Mouse (Mus musculus): ENCODE results near the gene Cntn1.

The Cntn1 gene

DNA sequence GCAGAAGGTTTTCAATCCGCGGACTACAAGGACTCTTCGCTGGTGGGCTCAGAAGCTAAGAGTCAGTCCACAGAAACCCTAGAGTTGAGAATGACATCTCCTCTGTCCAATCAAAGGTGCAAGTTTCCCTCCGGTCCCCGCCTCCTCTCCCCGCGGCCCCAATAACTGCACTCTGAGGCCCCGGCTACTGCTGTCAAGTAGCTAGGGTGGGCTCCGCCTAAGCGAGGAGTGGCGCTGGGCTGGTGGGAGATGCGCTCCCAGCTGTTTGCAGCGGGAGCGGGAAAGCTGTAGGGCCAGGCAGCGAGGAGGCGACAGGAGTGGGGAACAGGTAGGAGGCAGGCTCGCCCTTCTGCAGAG lies at the start of gene Cntn1:
Gene Cntn1 (plus strand): TSS at position 170 of the 357 bp plus-strand sequence.
- peak; percentile 6 for DNase-seq

DNA sequence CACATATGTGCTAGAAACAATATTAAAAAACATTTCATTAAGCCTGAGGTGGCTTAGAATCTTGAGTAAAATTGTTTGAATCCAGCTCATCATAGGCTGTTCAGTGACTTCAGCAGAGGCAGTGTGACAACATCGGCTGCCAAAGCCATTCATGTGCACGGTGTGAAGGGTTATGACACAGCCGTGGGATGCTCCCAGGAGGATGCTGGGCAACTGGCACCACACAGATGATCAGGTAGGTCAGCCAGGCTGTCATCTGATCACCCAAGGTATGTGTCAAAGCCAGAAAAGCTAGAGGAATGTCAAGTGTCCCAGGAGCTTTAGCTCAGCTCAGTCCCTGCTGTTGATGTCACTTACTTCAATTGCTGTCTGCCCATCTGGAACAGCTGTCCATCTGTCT lies 49.5 kb upstream of the Cntn1 start:
- no peak for DNase-seq

DNA sequence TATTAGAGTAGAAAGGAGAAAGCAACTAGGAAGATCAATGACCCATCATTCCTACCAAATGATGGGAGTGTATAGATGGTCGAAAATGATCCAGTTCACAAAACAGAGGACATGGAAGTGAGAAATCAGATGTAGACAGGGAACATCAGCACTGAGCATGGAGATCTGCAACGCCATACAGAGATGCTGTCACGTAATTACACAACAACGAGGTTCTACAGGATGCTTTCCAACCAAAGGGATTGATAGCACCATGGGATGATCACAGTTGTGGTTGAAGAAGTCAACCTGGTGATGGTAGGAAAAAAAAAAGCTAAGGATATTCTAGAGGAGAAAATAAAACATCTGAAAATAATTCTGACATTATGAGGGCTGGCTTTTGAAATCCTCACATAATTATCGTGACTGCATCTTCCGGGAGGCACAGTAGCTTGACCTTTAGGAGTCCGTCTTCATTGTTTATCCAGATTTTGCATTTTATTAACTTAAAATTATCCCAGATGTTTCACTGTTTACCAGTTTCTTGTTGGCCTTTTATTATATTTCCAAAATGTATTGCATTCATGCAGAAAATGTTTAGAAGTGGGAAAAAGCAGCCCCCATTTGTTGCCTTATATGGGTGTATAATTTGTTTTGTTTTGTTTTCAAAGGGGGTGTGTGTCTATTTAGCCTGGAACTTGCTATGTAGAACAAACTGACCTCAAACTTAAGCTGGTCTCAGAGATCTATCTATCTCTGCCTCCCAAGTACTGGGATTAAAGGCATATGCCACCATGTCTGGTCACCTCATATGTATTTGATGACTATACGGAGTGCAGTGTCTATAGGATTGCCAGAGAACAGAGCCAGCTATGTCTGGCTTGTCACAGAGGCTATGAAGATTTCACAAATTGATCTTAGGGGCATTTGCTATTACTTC lies 38.5 kb upstream of the Cntn1 start:
- no peak for DNase-seq

DNA sequence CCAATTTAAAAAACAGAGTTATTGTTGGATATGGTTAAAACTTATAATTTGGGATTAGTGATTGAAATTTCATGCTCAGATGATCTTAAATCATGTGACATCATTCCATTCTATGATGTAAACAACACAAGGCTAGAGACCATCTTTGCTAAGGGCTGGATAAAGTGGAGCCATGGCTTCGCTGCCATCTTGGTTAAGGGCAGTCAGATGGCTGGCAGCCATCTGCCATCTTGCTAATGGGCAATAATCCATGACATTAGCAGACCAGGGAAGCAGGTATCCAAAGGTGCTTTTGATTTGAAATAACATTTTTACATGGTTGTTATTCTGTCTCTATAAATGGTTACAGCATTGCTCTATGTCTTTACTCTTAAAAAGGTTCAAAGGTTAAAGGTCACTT lies 16.9 kb upstream of the Cntn1 start:
- no peak for DNase-seq

DNA sequence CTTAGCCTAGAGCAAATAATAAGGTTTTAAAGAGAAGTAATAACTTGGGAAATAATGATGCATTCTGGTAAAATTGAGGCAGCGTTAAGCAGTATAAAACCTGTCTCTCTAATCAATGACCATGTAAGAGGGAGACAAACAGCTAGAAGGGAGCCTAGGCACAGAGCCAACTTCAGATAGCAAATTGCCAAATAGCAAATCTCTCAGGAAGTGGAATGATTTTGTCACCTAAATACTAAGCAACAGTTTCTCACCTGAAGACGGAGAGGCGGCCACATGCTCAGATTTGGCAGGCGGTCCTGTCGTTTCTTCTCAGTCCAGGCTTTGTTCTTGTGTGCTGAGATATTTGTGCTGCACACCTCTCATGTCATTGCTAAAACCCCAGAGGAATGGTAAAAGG lies 8.4 kb upstream of the Cntn1 start:
- DNase-seq = no peak

DNA sequence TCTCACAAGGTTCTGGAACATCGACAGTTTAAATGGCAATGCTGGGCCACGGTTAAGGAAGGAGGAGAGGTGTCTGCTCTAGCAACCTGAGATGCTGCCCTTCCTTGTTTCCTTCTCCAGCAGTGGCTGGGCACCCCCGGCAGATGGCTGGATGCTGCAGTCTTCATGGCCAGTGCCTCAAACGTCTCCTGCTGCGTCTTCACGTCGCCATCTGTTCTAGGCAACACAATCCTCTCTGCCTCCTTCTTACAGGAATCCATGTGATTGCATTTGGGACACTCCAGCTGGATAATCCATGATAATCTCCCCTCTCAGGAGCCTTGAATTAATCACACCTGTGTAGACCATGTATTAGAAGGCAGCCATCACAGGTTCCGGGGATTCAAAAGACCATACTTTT lies 4.9 kb upstream of the Cntn1 start:
- DNase-seq = no peak

DNA sequence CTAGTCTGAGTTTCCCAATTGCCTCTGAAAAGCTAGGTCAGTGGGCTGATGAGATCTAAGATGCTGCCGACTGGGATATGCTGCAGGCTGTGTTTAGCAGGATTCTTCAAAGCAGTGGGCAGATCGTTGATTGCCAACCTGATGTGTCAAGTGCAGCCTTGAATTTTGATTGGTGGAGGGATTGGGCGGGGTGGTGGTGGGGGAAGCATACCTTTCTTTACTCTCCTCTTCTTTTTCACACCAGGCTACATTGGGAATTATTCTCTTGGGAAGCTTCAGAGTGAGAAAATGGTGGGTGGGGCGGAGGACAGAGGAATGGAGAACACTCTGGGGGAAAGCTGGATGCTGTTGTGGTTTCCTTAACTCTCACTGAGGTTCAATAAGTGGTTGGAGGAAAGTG lies 2.9 kb upstream of the Cntn1 start:
- DNase-seq = no peak

DNA sequence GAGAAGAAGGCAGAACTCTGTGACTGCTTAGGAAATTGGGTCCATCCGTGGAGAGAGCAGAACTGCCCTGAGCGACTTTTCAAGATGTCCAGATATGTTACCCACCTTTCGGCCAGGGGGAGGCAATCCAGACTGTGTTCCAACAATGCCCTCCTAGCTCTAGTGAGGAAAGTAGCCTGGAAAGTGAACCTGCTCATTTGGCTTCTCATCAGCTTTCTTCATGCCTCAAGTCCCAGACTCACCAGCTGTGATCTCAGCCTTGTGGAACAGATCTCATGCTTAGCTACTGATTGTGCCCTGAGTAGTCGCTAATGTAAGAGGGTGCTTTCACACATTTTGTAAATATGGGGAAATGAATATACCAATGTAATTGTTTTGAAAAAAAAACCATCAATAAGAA lies 2.4 kb upstream of the Cntn1 start:
- DNase-seq = no peak

DNA sequence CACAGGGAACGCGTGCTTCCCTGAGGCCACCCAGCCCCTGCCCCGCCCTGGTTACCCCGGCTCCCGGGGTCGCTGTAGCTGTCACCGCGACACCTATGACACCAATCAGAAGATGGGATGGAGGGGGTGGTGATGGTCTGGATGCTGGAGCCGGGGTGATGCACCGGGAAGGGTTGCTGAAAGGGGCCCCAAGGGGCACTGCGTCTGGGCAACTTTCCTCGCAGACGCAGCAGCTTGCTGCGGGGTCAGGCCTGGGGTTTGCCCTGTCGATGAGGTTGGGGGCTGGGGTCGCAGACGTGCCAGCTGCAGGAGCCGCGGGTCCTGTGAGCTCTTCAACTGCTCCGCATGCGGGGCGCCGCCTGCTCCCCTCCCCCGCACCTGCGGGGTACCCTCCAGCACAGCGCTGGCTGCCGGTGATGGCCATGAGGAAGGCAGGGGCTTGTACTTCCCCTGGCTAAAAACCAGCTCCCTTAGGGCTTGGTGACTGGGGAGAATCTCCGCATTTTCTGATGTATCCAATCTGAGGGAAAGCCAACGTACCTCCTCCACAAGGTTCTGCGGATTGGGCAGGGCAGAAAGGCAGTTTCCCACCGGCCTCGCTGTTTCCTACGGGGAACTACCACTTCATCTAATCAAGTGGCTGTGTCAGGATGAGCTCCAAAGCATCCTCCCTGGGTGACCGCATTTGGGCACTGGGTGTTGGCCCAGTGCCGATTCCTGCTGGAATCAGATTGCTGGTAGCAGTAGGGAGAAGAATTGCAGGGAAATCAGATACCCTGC lies 578 bp downstream of the Cntn1 start:
- DNase-seq = no peak

DNA sequence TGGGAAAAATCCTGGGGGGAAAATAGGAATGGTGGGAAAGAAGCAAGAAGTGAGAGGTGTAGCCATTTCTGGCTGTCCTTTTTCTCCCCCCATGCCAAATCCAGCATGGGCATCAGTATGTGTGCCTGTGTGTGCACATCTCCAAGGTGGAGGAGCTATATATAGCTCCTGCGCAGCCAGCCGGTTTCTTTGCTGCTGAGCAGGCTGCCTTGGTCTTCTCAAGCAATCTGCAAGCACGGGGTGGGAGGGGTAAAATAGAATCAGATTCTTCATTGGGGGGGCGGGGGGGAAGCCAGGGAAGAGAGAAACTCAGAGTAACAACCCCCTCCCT lies 1.1 kb downstream of the Cntn1 start:
- DNase-seq = no peak

DNA sequence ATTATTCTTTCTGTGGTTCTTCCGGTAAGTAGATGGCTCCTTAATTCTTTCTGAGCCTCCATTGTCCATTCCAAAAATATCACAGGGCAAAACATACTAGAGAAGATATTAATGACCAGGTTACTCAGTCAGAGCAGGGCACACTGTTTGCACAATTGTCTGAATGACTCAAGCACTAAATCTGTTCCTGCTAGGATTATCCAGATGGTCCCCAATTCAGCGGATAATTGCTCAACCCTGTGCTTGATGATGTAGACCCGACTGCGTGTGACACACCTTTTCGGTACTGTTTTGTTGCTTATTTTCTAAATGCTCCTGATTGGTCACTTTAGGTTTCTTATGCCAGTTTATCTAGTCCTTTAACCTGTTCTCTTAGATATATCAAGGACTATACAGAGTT lies 6.6 kb downstream of the Cntn1 start:
- no peak for DNase-seq

DNA sequence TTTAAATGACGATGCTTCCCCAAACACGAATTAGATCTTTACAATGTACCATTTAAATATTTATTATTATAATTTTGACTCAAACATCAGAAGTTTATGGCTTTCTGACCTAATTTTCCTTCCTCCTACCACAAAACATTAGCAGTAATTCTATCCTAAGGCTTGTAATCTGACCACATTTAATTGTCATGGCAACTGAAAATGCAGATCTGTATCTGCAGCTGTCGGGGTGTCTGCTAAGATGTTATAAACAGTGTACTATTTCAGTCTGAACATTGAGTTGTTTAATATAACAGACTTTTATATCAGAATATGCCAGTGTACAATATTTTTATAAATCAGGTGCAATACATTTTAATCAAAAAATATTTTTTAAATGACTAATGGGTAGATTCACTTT lies 10.0 kb downstream of the Cntn1 start:
- DNase-seq = no peak

DNA sequence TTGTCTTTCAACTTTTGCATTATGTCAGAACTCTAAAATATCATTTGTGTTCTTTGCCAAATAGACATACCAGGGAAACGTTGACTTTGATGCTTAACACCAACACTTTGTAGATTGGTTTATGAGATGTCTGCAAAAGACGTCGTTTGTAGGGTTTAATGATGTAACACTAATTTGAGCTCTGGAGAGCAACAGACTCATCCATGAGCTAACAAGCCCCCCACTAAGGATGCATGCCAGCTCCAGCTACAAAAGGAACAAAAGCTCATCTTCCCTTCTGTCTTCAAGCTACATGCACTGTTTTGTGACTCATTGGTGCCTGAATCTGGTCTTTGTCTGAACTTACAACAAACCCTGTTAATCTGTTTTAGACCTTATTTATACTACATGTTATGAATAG lies 28.5 kb downstream of the Cntn1 start:
- no peak for DNase-seq

DNA sequence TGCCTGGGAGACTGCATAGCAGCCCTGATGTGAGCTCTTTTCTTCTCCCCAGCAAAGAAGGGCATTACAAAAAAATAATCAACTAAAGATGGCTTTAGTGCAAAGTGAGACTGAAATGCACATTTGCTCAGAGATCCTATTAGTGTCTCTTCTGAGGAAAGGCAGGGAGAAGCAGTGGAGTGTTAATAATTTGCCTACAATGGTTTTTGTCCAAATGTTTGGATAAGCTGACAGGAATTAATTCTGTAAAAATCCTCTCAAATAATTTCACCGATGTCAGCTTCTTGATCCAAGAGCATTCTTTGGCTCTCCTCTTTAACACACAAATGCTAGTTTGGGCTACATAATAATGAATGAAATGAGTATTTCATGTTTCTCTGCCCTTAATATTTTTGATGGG lies 34.9 kb downstream of the Cntn1 start:
- no peak for DNase-seq

DNA sequence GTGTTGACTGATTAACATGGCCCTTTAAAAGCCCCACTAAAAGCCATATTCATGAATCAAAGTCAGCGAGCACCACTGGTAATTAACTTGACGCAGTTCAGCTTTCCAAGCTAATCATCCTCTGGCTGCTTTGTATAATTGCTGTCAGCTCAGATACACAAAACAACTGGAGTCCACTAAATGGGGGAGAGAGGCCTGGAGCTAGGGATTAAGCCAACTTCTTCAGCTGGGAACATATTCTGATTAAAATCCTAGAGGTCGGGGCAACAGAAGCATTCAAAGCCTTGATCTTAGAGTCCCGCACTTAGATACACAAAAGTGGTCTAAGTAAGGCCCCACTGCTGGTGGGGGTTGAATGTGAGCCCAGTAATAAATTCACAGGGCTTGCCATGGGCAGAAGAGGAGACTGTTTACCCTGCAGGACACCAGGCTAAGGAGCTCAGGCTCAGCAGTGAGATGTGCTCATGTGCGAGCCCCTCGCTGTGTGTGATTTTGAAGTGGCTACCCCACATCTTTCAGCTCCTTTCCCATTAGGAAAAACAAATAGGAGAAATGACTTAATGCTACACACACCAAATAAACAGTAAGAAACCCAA lies 36.8 kb downstream of the Cntn1 start:
- peak; percentile 1 for DNase-seq

DNA sequence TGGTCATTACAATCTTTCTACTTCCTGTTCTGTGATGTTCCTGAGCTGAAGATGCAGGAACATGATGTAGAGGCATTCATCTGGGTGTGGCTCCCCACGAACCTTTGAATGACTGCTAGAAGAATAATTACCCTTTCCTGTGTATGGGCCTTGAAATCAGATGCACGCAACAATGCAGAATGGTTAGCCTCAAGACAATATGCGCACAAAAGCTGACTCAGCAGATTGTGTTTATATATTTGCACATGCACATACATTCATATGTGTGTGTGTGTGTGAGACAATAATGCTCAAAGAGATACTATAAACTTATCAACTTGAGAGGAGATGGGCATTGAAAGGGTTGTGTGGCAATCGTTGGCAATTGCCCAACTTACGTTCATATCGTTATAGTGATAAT lies 39.8 kb downstream of the Cntn1 start:
- DNase-seq = no peak

DNA sequence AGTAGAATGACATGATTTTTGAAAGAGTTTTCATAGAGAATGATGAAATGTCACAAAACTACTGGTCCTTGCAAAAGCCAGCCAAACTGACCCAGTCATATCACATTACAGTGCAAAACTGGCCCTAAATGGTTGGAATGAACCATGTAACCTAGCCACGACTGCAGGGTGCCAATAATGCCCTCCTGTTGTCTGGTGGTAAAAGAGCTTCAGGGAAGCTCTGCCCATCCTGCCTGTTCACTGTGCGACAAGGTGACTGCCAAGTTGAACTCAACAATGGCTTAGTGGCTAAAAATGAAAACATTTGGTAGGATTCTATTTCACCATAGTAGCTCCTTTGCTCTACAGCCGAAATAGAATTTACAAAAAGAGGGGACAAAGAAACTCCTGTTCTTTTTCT lies 41.1 kb downstream of the Cntn1 start:
- no peak for DNase-seq

DNA sequence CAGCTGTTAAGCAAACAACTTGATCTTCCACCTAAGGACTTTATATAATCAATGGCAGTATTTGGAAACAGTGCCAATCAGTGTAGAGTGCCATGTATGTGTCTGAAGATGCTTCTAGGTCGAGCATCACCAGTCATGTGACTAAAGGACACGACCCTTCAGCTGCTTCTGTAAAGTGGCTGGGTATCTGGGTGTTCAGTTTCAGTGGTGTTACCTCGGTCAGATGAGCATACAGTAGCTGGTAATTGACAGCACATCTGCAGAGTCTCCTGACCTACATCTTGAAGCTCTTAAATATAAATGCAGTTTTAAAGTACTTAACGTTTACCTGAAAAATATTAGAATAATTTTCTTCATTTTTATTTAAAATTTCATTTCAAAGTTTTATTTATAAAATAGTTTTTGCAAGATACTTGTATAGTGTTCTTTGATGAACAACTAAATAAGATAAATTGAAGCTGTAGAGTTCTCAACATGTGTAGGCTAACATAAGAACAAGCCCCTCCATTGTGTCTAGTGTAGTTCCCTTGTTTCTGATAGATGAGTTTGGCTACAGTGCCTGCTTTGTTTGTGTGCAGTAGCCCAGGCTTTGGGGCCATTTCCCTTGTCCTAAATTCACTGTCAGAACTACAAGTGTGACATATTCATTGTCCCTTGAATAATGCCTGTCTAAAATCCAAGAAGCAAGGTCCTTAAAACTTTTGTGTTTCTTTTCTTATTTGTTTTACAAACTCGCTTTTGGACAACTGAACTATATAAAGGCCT lies 48.6 kb downstream of the Cntn1 start:
- no peak for DNase-seq

DNA sequence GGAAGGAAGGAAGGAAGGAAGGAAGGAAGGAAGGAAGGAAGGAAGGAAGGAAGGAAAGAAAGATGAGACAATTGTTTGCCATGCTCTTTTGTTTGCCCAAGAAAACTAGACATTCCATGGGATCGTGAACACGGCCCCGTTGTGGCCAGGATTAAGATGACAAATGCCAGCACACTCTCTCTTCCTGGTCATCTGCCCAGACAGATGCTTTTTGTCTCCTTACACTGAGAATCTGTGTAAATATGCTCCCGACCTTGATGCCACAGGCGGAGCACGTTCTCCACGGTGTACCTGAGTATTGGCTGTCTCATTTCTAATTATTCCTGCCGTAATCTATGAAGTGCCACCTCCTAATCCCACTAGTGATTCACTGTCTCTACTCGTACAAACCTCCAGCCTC lies 51.0 kb downstream of the Cntn1 start:
- no peak for DNase-seq

DNA sequence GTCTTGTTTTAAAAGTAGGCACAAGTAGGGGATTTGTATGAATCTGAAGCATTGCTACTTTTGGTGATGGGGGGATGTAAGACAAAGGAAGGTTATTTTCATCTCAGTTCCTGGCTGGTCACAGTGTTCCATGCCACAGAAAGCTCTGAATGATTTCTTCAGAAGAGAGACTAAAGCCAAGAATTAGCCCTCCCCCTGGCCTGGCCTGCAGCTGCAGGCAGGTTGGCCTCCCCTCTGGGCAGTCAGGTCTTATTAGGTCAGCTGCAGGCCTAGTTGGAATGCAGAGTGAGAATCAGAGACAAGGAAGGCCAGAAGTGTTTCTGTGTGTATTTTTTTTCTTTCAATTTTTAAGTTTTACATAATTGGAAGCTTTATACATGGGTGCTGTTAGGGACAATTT lies 61.5 kb downstream of the Cntn1 start:
- no peak for DNase-seq

DNA sequence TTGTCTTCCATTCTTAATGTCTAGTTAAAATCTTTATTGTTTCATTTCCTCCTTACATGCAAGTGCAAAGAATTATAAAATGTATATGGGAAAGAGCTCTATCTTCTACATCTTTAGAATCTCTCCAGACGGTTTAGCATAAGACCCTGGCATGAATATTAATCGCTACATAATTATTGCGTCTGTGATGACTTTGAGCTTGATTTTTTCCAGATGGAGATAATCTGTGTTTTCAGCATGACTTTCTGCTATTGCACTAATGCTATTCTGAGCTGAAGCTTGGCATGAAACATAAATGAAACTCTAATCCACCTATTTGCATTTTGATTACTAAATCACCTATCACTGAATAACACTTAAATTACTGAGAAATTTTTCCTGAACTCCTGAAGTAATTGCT lies 82.0 kb downstream of the Cntn1 start:
- no peak for DNase-seq

DNA sequence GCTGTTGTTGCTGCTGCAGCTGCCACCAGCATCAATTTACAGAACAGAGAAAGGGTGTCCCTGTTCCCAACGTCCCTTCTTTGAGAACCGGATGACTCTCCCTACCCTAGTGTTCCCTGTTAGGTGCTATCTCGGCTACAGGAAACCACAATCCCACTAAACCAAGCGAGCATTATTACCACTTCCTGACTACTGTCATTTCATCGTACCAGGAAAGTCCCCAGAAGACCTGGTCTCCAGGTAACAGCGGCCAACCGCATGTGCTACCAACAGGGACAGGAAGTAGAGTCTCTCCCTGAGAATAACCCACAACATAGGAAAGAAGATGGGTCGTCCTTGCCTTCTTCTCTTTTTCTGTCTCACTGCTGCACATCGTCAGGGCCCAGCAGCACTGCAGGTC lies 83.3 kb downstream of the Cntn1 start:
- DNase-seq = no peak

DNA sequence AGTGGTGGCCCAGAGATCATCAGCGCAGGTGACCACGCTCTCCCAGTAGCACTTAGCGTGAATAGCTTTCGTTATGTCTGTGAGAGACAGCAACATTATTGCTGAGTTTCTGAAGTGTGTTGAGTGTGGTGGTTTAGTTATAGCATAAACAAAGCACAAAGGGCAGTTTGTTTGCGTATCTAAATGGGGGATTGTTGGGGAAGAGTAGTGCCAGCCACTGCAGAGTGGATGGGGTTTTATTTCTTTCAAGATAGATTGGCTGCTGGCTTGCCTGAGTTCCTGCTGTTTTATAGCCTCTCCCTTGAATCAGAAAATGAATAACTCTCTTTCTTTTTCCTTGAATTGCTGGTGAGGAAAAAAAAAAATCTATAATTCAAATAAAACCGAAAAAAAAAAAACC lies 86.1 kb downstream of the Cntn1 start:
- DNase-seq = no peak

Data from kidney, adult 11 months (tissue).